Mouse (Mus musculus) neural tube, embryonic 13.5 days (tissue): ENCODE measurements around the gene Rasef. TPM values are rescaled to one million over a fixed set of nuclear protein-coding genes. Genes with fewer than 3 reads are reported as not detected.
"Not testable (repeated sequence)": the region's sequence is repeated elsewhere in the genome, so short reads cannot be mapped to it uniquely, and the experiment has no call there.

ENCODE experiments used
- ATAC-seq: fragments of 200-750 bp; cut with Nextera tagmentation; 2 replicates; pipeline ENCODE4 v1.8.0; 2017; ENCODE audit warnings: low read depth, mild to moderate bottlenecking, moderate TSS enrichment, moderate library complexity
- H3K27ac ChIP-seq: fragments of 300-500 bp; sonication (generic); replicated peaks from 2 replicates; pipeline ENCODE4 v1.5.1; 2015; ENCODE audit warnings: moderate library complexity, mild to moderate bottlenecking, inconsistent platforms
- H3K27me3 ChIP-seq: fragments of 300-500 bp; sonication (generic); 2 replicates; pipeline ENCODE4 v1.6.1; 2015; ENCODE audit warnings: mild to moderate bottlenecking, inconsistent platforms
- H3K36me3 ChIP-seq: fragments of 300-500 bp; sonication (generic); 2 replicates; pipeline ENCODE4 v1.6.1; 2015; ENCODE audit warnings: mild to moderate bottlenecking, inconsistent platforms
- H3K4me1 ChIP-seq: fragments of 300-500 bp; sonication (generic); replicated peaks from 2 replicates; pipeline ENCODE4 v1.6.1; 2015; ENCODE audit warnings: inconsistent platforms
- H3K4me2 ChIP-seq: fragments of 300-500 bp; sonication (generic); 2 replicates; pipeline ENCODE4 v1.6.1; 2015; ENCODE audit warnings: inconsistent platforms, mild to moderate bottlenecking, moderate library complexity
- H3K4me3 ChIP-seq: fragments of 300-500 bp; sonication (generic); 2 replicates; pipeline ENCODE4 v1.5.1; 2015; ENCODE audit warnings: mild to moderate bottlenecking, inconsistent platforms
- H3K9ac ChIP-seq: fragments of 300-500 bp; sonication (generic); 2 replicates; pipeline ENCODE4 v1.6.1; 2015; ENCODE audit warnings: moderate library complexity, mild to moderate bottlenecking, inconsistent platforms
- H3K9me3 ChIP-seq: fragments of 300-500 bp; sonication (generic); 2 replicates; pipeline ENCODE4 v1.6.1; 2016; ENCODE audit warnings: inconsistent platforms
- WGBS: fragments of 180-500 bp; shearing (Covaris S2); methylation state at CpG from one replicate; pipeline ENCODE4 v1.1.7; 2015; 5-methylcytosine and 5-hydroxymethylcytosine counted together
- polyA plus RNA-seq: library from polyadenylated mRNA; unstranded; fragments of >200 nt; fragmentation: Nextera tagmentation; extraction: Ambion mirVana; gene quantifications from 2 replicates; pipeline ENCODE4 v1.2.1, GENCODE M21; 2015

The Rasef gene
- polyA plus RNA-seq, 1 experiment from 2014 or later, result 0.21 TPM

GRCm38 (mm10) chr4:73748219-73748618 is 42.6 kb downstream of the Rasef start:
- no peak overlapping the region for H3K4me2 ChIP-seq
- WGBS, result 95% methylated on average over 5 of the region's 5 CpGs
- H3K4me1 ChIP-seq, result no peaks in the 10 kb centered on the region
- H3K27me3 ChIP-seq, result no peaks in the 10 kb centered on the region
- H3K9me3 ChIP-seq, result no peaks in the 10 kb centered on the region
- H3K9ac ChIP-seq, result no peak overlapping the region
- no peaks in the 10 kb centered on the region for H3K36me3 ChIP-seq
- ATAC-seq, result no peak
- no peak overlapping the region for H3K27ac ChIP-seq
- H3K4me3 ChIP-seq, result no peak overlapping the region

GRCm38 (mm10) chr4:73739439-73739838 is 51.4 kb downstream of the Rasef start:
- Histone ChIP-seq H3K9ac (no peak overlapping the region), H3K27ac (no peak overlapping the region), H3K9me3 (no peaks in the 10 kb centered on the region), H3K27me3 (no peaks in the 10 kb centered on the region), H3K4me3 (no peak overlapping the region), H3K36me3 (no peaks in the 10 kb centered on the region), H3K4me1 (no peaks in the 10 kb centered on the region), H3K4me2 (no peak overlapping the region)
- no peak for ATAC-seq
- WGBS, result 90% methylated on average over 3 of the region's 3 CpGs

DNA sequence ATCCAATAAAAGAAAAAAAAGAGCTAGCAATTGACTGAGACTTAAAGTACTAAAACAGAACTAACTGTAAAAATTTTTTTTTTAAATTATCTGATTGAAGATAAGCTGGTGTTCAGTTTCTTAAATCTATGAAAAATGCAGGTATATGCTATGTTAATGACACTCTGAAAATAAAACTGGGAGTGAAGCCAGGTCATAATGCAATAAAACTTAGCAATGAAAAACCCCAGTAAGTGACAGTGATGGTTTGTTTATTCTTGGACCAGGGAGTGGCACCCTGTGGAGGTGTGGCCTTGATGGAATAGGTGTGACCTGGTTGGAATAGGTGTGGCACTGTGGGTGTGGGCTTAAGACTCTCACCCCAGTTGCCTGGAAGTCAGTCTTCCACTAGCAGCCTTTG is 71.0 kb downstream of the Rasef start:
- no peaks in the 10 kb centered on the region for H3K36me3 ChIP-seq
- no peak for ATAC-seq
- no peaks in the 10 kb centered on the region for H3K4me1 ChIP-seq
- no peaks in the 10 kb centered on the region for H3K27me3 ChIP-seq
- H3K9me3 ChIP-seq, result no peaks in the 10 kb centered on the region
- no peak overlapping the region for H3K4me2 ChIP-seq
- H3K27ac ChIP-seq, result no peak overlapping the region
- no peak overlapping the region for H3K4me3 ChIP-seq
- H3K9ac ChIP-seq, result no peak overlapping the region

- Histone ChIP-seq H3K27ac (no peak overlapping the region), H3K36me3 (no peaks in the 10 kb centered on the region), H3K4me1 (no peaks in the 10 kb centered on the region), H3K27me3 (no peaks in the 10 kb centered on the region), H3K9me3 (no peaks in the 10 kb centered on the region), H3K4me2 (no peak overlapping the region), H3K9ac (no peak overlapping the region), H3K4me3 (no peak overlapping the region)
- no peak for ATAC-seq
- WGBS, result 87% methylated on average over 1 of the region's 1 CpGs
Measured at GRCm38 (mm10) chr4:73718761-73719160, 72.0 kb downstream of the Rasef start.

GRCm38 (mm10) chr4:73683216-73683615 is 107.6 kb downstream of the Rasef start, which contains the start of gene Gm428:
TSS of gene Gm428 (plus strand) at chr4:73683516.
- H3K4me3 ChIP-seq, H3K9me3 ChIP-seq, H3K27ac ChIP-seq, H3K36me3 ChIP-seq, H3K4me2 ChIP-seq, H3K4me1 ChIP-seq, H3K27me3 ChIP-seq, ATAC-seq, H3K9ac ChIP-seq: not testable (repeated sequence)
- WGBS, result 84% methylated on average over 2 of the region's 4 CpGs

DNA sequence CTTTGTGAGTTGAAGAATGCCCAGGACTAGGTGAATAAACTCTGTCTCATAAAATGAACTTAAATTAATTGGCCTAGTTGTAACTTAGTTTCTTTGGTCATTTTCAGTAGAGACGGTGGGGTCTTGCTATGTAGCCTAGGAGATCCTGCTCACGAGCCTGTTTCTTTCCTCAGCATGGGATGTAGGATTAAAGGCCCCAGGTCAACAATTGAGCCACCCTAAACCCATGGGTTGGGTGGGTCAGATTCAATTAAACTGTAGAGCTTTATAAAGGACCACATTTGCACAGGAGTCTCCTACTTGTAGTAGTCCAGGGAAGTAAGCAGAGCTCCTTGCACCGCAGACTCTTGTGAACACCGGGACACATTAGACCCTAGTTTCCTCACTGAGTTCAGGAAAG is 122.7 kb downstream of the Rasef start, which contains the start of gene Gm11239:
TSS of gene Gm11239 (plus strand) at position 301 of the 400 bp plus-strand sequence.
- not testable (repeated sequence) for H3K4me2 ChIP-seq, H3K27ac ChIP-seq, H3K36me3 ChIP-seq, ATAC-seq, H3K4me3 ChIP-seq, H3K9me3 ChIP-seq, H3K27me3 ChIP-seq, H3K4me1 ChIP-seq, H3K9ac ChIP-seq
- no CpG with 5 or more reads among the region's 4 CpGs for WGBS

Other genes starting within 250 kb of the Rasef start
- gene Gm11238, start 183.1 kb downstream of the Rasef start, polyA plus RNA-seq, result not detected in 2 replicates
- not detected in 2 replicates for gene Gm11237, start 168.0 kb downstream of the Rasef start, polyA plus RNA-seq
- gene Gm11236, start 152.9 kb downstream of the Rasef start, polyA plus RNA-seq, result not detected in 2 replicates
- not detected in 2 replicates for gene Gm11239, start 122.6 kb downstream of the Rasef start, polyA plus RNA-seq
- gene Gm428, start 107.5 kb downstream of the Rasef start, polyA plus RNA-seq, result not detected in 2 replicates
- gene Gm11758, start 85.3 kb upstream of the Rasef start, polyA plus RNA-seq, result not detected in 2 replicates
- not detected in 2 replicates for gene Gm11757, start 100.1 kb upstream of the Rasef start, polyA plus RNA-seq
- gene Gm13871, start 115.0 kb upstream of the Rasef start, polyA plus RNA-seq, result not detected in 2 replicates
- not detected in 2 replicates for gene Gm11756, start 129.8 kb upstream of the Rasef start, polyA plus RNA-seq
- gene 2310002L09Rik, start 159.9 kb upstream of the Rasef start, polyA plus RNA-seq, result 0.18 and 1.3 TPM in 2 replicates
- gene Frmd3, start 222.4 kb upstream of the Rasef start, polyA plus RNA-seq, result 28.3 and 29.4 TPM in 2 replicates